Mouse (Mus musculus): Measurements from ENCODE around the gene Myl7.

DNA sequence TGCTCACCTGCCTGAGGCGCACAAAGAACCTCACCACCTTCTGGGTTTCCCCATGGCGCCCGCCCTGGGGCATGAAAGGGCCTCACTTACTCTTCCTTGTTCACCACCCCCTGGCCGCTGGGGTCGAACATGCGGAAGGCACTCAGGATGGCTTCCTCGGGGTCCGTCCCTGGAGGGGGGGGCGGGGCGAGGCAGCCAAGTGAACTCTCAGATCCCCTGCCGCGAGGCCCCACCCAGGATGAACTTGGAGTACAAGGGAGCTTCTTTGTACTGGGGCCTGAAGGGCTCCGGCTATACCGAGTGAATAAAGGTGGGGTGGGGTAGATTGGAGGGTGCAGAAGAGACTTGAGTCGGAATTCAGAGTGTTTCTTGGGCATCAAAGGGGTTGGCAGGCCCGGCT is 1.4 kb downstream of the Myl7 start:
- no peak for TF ChIP-seq CTCF (IDR thresholded peaks at IDR 0.05; ENCODE audit: control insufficient read depth, insufficient read depth, insufficient replicate concordance, low read depth, low read length)
- no peak for TF ChIP-seq POLR2A (IDR thresholded peaks at IDR 0.05; ENCODE audit: control insufficient read depth, low read depth, low read length)

All from testis, adult 2 months (tissue).